10 mouse cellular contexts compared by ENCODE assay signal in genomic region chr4:141430997-141431396, GRCm38 (mm10). TPM values are rescaled to one million over a fixed set of nuclear protein-coding genes. Genes with fewer than 3 reads are reported as not detected.
DNase-seq lines count a peak whose midpoint lies in the region; ATAC-seq and TF ChIP-seq lines count a peak whose summit lies in the region.
"Had no signal": no experiment of that assay in that cellular context is flagged by ENCODE, and none has a peak within 500 bp of the region (broad histone marks: within the 10 kb centered on the region; RNA-seq: fewer than 3 reads in every experiment).

No protein-coding gene starts in this region.

- no peaks in the 10 kb centered on the region for H3K79me2 ChIP-seq in liver, adult 2 months (ENCODE audit: control insufficient read depth, insufficient read depth, low read length)

- H3K36me3 ChIP-seq in liver, embryonic 12.5 days: no peaks in the 10 kb centered on the region
- H3K36me3 ChIP-seq in liver, adult 2 months (ENCODE audit: control insufficient read depth, insufficient read depth, low read length): no peaks in the 10 kb centered on the region
- H3K36me3 ChIP-seq: embryonic facial prominence, embryonic 13.5 days; liver, embryonic 13.5 days had no signal

- intact Hi-C loops in heart, postnatal 36 days (cut with DNase I): loop anchor here (1.0 to 5.0 kb wide), 4 partner anchors 28 to 144 kb away; no protein-coding TSS in a partner anchor

- peak; percentile 76 for DNase-seq in liver
- DNase-seq in cerebellum, postnatal 14 days: peak; percentile 87 to 88
- peak; percentile 79 for DNase-seq in heart, postnatal 36 days
- DNase-seq in liver, adult 2 months (ENCODE audit: extremely low read depth, low read depth, low spot score): peak; percentile 50
- peak; percentile 75 for DNase-seq in retina, postnatal 1 day
- DNase-seq: liver, embryonic 13.5 days had no signal

- H3K27me3 ChIP-seq in liver, embryonic 12.5 days (replicated peaks): peaks cover 46% of the 10 kb centered on the region
- no peaks in the 10 kb centered on the region for H3K27me3 ChIP-seq in liver, adult 2 months (ENCODE audit: control insufficient read depth, insufficient read depth, low read length)
- H3K27me3 ChIP-seq: embryonic facial prominence, embryonic 13.5 days had no signal

- ATAC-seq in liver, embryonic 12.5 days: no peak
- peak; percentile 57 for ATAC-seq in activated CD4-positive, CD25-positive, alpha-beta regulatory T cell, adult 4 months
- no peak for ATAC-seq in frontal cortex, adult (ENCODE audit: low TSS enrichment)

- peaks cover 2% of the 10 kb centered on the region; the same call in 1 of the 2 replicates for H3K4me1 ChIP-seq in liver, embryonic 12.5 days
- H3K4me1 ChIP-seq in liver, adult 2 months (ENCODE audit: control insufficient read depth, insufficient read depth, low read length): no peaks in the 10 kb centered on the region

- H3K27ac ChIP-seq in liver, embryonic 12.5 days: no peak overlapping the region
- no peak overlapping the region for H3K27ac ChIP-seq in liver, adult 2 months (replicated peaks; ENCODE audit: insufficient read depth, low read depth, low read length)
- H3K27ac ChIP-seq: embryonic facial prominence, embryonic 13.5 days; liver, embryonic 13.5 days had no signal

- H3K4me3 ChIP-seq in liver, embryonic 12.5 days: no peak overlapping the region
- no peak overlapping the region for H3K4me3 ChIP-seq in liver, adult 2 months (ENCODE audit: insufficient read depth, low read depth, low read length)
- H3K4me3 ChIP-seq: embryonic facial prominence, embryonic 13.5 days; liver, embryonic 13.5 days had no signal

- no peaks in the 10 kb centered on the region for H3K9me3 ChIP-seq in liver, embryonic 12.5 days (replicated peaks)
- H3K9me3 ChIP-seq: embryonic facial prominence, embryonic 13.5 days; liver, embryonic 13.5 days had no signal

- 30% methylated on average over 9 of the region's 9 CpGs for WGBS in liver, embryonic 12.5 days (ENCODE audit: insufficient replicate concordance)
- WGBS in liver, adult 2 months: 40% methylated on average over 9 of the region's 9 CpGs

- no peak overlapping the region for H3K9ac ChIP-seq in liver, embryonic 12.5 days
- no peak overlapping the region for H3K9ac ChIP-seq in liver, adult 2 months (ENCODE audit: low read depth, low read length)
- H3K9ac ChIP-seq: embryonic facial prominence, embryonic 13.5 days; liver, embryonic 13.5 days had no signal

- H3K4me2 ChIP-seq in liver, embryonic 12.5 days: no peak overlapping the region
- H3K4me2 ChIP-seq: embryonic facial prominence, embryonic 13.5 days; liver, embryonic 13.5 days had no signal

- TF ChIP-seq POLR2A in liver, adult 2 months (IDR thresholded peaks at IDR 0.05; ENCODE audit: extremely low read depth, insufficient read depth, low read length): no peak

- TF ChIP-seq CTCF in liver, adult 2 months (IDR thresholded peaks at IDR 0.05; ENCODE audit: low read depth, low read length): peak; percentile 98

RNA-seq across cellular contexts. Expression of gene Srarp, which starts 4.9 kb away (rescaled TPM):
- not detected in 2 replicates for polyA plus RNA-seq in liver, embryonic 12.5 days (2016; fragmentation: Nextera tagmentation; extraction: Ambion mirVana)
- polyA plus RNA-seq in activated CD4-positive, CD25-positive, alpha-beta regulatory T cell, adult 4 months (2017; shearing (Covaris generic)): not detected
- 1 to 10 TPM in 1 of 2 experiments, under 1 TPM in 1; 0.67 to 1.6 TPM for total RNA-seq in heart, postnatal 36 days (2021)
- not detected in 2 replicates for total RNA-seq in liver, adult 2 months (2014; rRNA removed)
- not detected in 2 replicates for polyA plus RNA-seq in liver, adult 2 months (2012; rRNA removed)
- polyA plus RNA-seq: embryonic facial prominence, embryonic 13.5 days; liver, embryonic 13.5 days had no signal

RNA-seq across cellular contexts. Expression of gene Hspb7, which starts 10.4 kb away (rescaled TPM):
- polyA plus RNA-seq in liver, embryonic 12.5 days (2016; fragmentation: Nextera tagmentation; extraction: Ambion mirVana): 0.04 and 0.08 TPM in 2 replicates
- not detected for polyA plus RNA-seq in activated CD4-positive, CD25-positive, alpha-beta regulatory T cell, adult 4 months (2017; shearing (Covaris generic))
- total RNA-seq in heart, postnatal 36 days (2021): 1,000 to 10,000 TPM; 1,173 to 1,191 TPM
- total RNA-seq in liver, adult 2 months (2014; rRNA removed): 0.07 and 0.09 TPM in 2 replicates
- 0.02 TPM in 1 of 2 replicates, not detected in the other for polyA plus RNA-seq in liver, adult 2 months (2012; rRNA removed)
- polyA plus RNA-seq: embryonic facial prominence, embryonic 13.5 days had no signal

RNA-seq across cellular contexts. Expression of gene Zbtb17, which starts 13.5 kb away (rescaled TPM):
- polyA plus RNA-seq in liver, embryonic 12.5 days (2016; fragmentation: Nextera tagmentation; extraction: Ambion mirVana): 15.6 and 16.8 TPM in 2 replicates
- polyA plus RNA-seq in activated CD4-positive, CD25-positive, alpha-beta regulatory T cell, adult 4 months (2017; shearing (Covaris generic)): 10 to 100 TPM; 13.6 to 16.3 TPM
- total RNA-seq in heart, postnatal 36 days (2021): 10 to 100 TPM; 21.3 to 24.7 TPM
- total RNA-seq in liver, adult 2 months (2014; rRNA removed): 7.3 and 8.5 TPM in 2 replicates
- 12.8 and 16.8 TPM in 2 replicates for polyA plus RNA-seq in liver, adult 2 months (2012; rRNA removed)

RNA-seq across cellular contexts. Expression of gene Clcnkb, which starts 15.2 kb away (rescaled TPM):
- polyA plus RNA-seq in liver, embryonic 12.5 days (2016; fragmentation: Nextera tagmentation; extraction: Ambion mirVana): not detected in 2 replicates
- polyA plus RNA-seq in activated CD4-positive, CD25-positive, alpha-beta regulatory T cell, adult 4 months (2017; shearing (Covaris generic)): not detected
- total RNA-seq in heart, postnatal 36 days (2021): 1 to 10 TPM in 1 of 2 experiments, under 1 TPM in 1; 0.38 to 1.0 TPM
- not detected in 2 replicates for total RNA-seq in liver, adult 2 months (2014; rRNA removed)
- polyA plus RNA-seq in liver, adult 2 months (2012; rRNA removed): not detected in 2 replicates
- polyA plus RNA-seq: embryonic facial prominence, embryonic 13.5 days; liver, embryonic 13.5 days had no signal

RNA-seq across cellular contexts. Expression of gene Clcnka, which starts 32.5 kb away (rescaled TPM):
- polyA plus RNA-seq in liver, embryonic 12.5 days (2016; fragmentation: Nextera tagmentation; extraction: Ambion mirVana): not detected in 2 replicates
- polyA plus RNA-seq in activated CD4-positive, CD25-positive, alpha-beta regulatory T cell, adult 4 months (2017; shearing (Covaris generic)): not detected
- total RNA-seq in heart, postnatal 36 days (2021): not detected
- total RNA-seq in liver, adult 2 months (2014; rRNA removed): not detected in 2 replicates
- polyA plus RNA-seq in liver, adult 2 months (2012; rRNA removed): 0.04 TPM in 1 of 2 replicates, not detected in the other
- polyA plus RNA-seq: liver, embryonic 13.5 days had no signal
